Mouse (Mus musculus): ENCODE measurements around the gene Ppp3ca. TPM values are rescaled to one million over a fixed set of nuclear protein-coding genes. Genes with fewer than 3 reads are reported as not detected.

The Ppp3ca gene
- polyA plus RNA-seq, 1 experiment = 29.4 TPM

GRCm38 (mm10) chr3:136829109-136829508 lies 159.2 kb downstream of the Ppp3ca start:
- TF ChIP-seq POLR2A (IDR thresholded peaks at IDR 0.05; ENCODE audit: insufficient read depth, low read length) = no peak
- TF ChIP-seq CTCF (IDR thresholded peaks at IDR 0.05; ENCODE audit: low read depth, low read length) = no peak
- TF ChIP-seq EP300 (IDR thresholded peaks at IDR 0.05; ENCODE audit: insufficient read depth, low read depth, low read length) = no peak

GRCm38 (mm10) chr3:136830687-136831220 lies 160.8 kb downstream of the Ppp3ca start:
- no peaks in the 10 kb centered on the region for H3K4me1 ChIP-seq (ENCODE audit: control insufficient read depth, insufficient read depth, low read length)
- H3K27me3 ChIP-seq (ENCODE audit: control insufficient read depth, insufficient read depth, low read length, poor library complexity, severe bottlenecking) = no peaks in the 10 kb centered on the region
- H3K27ac ChIP-seq (ENCODE audit: insufficient read depth, low read length) = no peak overlapping the region
- H3K9ac ChIP-seq (ENCODE audit: low read depth, poor library complexity, severe bottlenecking) = no peak overlapping the region
- no peak overlapping the region for H3K4me3 ChIP-seq (ENCODE audit: low read depth, low read length)
- TF ChIP-seq EP300 (IDR thresholded peaks at IDR 0.05; ENCODE audit: insufficient read depth, low read depth, low read length) = no peak
- TF ChIP-seq POLR2A (IDR thresholded peaks at IDR 0.05; ENCODE audit: insufficient read depth, low read length) = no peak
- no peak for TF ChIP-seq CTCF (IDR thresholded peaks at IDR 0.05; ENCODE audit: low read depth, low read length)
- no peaks in the 10 kb centered on the region for H3K36me3 ChIP-seq (ENCODE audit: control insufficient read depth, insufficient read depth, low read length, poor library complexity, severe bottlenecking)
- H3K9me3 ChIP-seq (replicated peaks; ENCODE audit: control insufficient read depth, insufficient read depth, low read length, poor library complexity, severe bottlenecking) = no peaks in the 10 kb centered on the region

More at GRCm38 (mm10) chr3:136829109-136829508, 159.2 kb downstream of the Ppp3ca start:
- H3K9ac ChIP-seq (ENCODE audit: low read depth, poor library complexity, severe bottlenecking) = no peak overlapping the region
- no peak overlapping the region for H3K4me3 ChIP-seq (ENCODE audit: low read depth, low read length)
- no peaks in the 10 kb centered on the region for H3K36me3 ChIP-seq (ENCODE audit: control insufficient read depth, insufficient read depth, low read length, poor library complexity, severe bottlenecking)
- no peaks in the 10 kb centered on the region for H3K4me1 ChIP-seq (ENCODE audit: control insufficient read depth, insufficient read depth, low read length)
- no peaks in the 10 kb centered on the region for H3K27me3 ChIP-seq (ENCODE audit: control insufficient read depth, insufficient read depth, low read length, poor library complexity, severe bottlenecking)
- no peaks in the 10 kb centered on the region for H3K9me3 ChIP-seq (replicated peaks; ENCODE audit: control insufficient read depth, insufficient read depth, low read length, poor library complexity, severe bottlenecking)
- H3K27ac ChIP-seq (ENCODE audit: insufficient read depth, low read length) = no peak overlapping the region

GRCm38 (mm10) chr3:136833003-136833745 lies 163.2 kb downstream of the Ppp3ca start:
- H3K27ac ChIP-seq (ENCODE audit: insufficient read depth, low read length) = no peak overlapping the region
- H3K9me3 ChIP-seq (replicated peaks; ENCODE audit: control insufficient read depth, insufficient read depth, low read length, poor library complexity, severe bottlenecking) = no peaks in the 10 kb centered on the region
- no peaks in the 10 kb centered on the region for H3K36me3 ChIP-seq (ENCODE audit: control insufficient read depth, insufficient read depth, low read length, poor library complexity, severe bottlenecking)
- H3K4me1 ChIP-seq (ENCODE audit: control insufficient read depth, insufficient read depth, low read length) = no peaks in the 10 kb centered on the region
- no peaks in the 10 kb centered on the region for H3K27me3 ChIP-seq (ENCODE audit: control insufficient read depth, insufficient read depth, low read length, poor library complexity, severe bottlenecking)
- H3K9ac ChIP-seq (ENCODE audit: low read depth, poor library complexity, severe bottlenecking) = no peak overlapping the region
- no peak overlapping the region for H3K4me3 ChIP-seq (ENCODE audit: low read depth, low read length)
- TF ChIP-seq EP300 (IDR thresholded peaks at IDR 0.05; ENCODE audit: insufficient read depth, low read depth, low read length) (no peak), CTCF (IDR thresholded peaks at IDR 0.05; ENCODE audit: low read depth, low read length) (no peak), POLR2A (IDR thresholded peaks at IDR 0.05; ENCODE audit: insufficient read depth, low read length) (no peak)

- TF ChIP-seq EP300 (IDR thresholded peaks at IDR 0.05; ENCODE audit: insufficient read depth, low read depth, low read length) (no peak), POLR2A (IDR thresholded peaks at IDR 0.05; ENCODE audit: insufficient read depth, low read length) (no peak), CTCF (IDR thresholded peaks at IDR 0.05; ENCODE audit: low read depth, low read length) (no peak)
- H3K4me3 ChIP-seq (ENCODE audit: low read depth, low read length) = no peak overlapping the region
Observed at GRCm38 (mm10) chr3:136833893-136834292, 164.0 kb downstream of the Ppp3ca start.

GRCm38 (mm10) chr3:136835851-136836250 lies 165.9 kb downstream of the Ppp3ca start:
- H3K27ac ChIP-seq (ENCODE audit: insufficient read depth, low read length) = no peak overlapping the region
- H3K9me3 ChIP-seq (replicated peaks; ENCODE audit: control insufficient read depth, insufficient read depth, low read length, poor library complexity, severe bottlenecking) = no peaks in the 10 kb centered on the region
- H3K4me3 ChIP-seq (ENCODE audit: low read depth, low read length) = no peak overlapping the region
- no peak for TF ChIP-seq EP300 (IDR thresholded peaks at IDR 0.05; ENCODE audit: insufficient read depth, low read depth, low read length)
- no peak for TF ChIP-seq CTCF (IDR thresholded peaks at IDR 0.05; ENCODE audit: low read depth, low read length)
- no peak for TF ChIP-seq POLR2A (IDR thresholded peaks at IDR 0.05; ENCODE audit: insufficient read depth, low read length)
- no peaks in the 10 kb centered on the region for H3K27me3 ChIP-seq (ENCODE audit: control insufficient read depth, insufficient read depth, low read length, poor library complexity, severe bottlenecking)
- no peaks in the 10 kb centered on the region for H3K36me3 ChIP-seq (ENCODE audit: control insufficient read depth, insufficient read depth, low read length, poor library complexity, severe bottlenecking)
- H3K4me1 ChIP-seq (ENCODE audit: control insufficient read depth, insufficient read depth, low read length) = no peaks in the 10 kb centered on the region
- H3K9ac ChIP-seq (ENCODE audit: low read depth, poor library complexity, severe bottlenecking) = no peak overlapping the region

More at GRCm38 (mm10) chr3:136833893-136834292, 164.0 kb downstream of the Ppp3ca start:
- Histone ChIP-seq H3K27me3 (ENCODE audit: control insufficient read depth, insufficient read depth, low read length, poor library complexity, severe bottlenecking) (no peaks in the 10 kb centered on the region), H3K9ac (ENCODE audit: low read depth, poor library complexity, severe bottlenecking) (no peak overlapping the region), H3K9me3 (replicated peaks; ENCODE audit: control insufficient read depth, insufficient read depth, low read length, poor library complexity, severe bottlenecking) (no peaks in the 10 kb centered on the region), H3K27ac (ENCODE audit: insufficient read depth, low read length) (no peak overlapping the region), H3K4me1 (ENCODE audit: control insufficient read depth, insufficient read depth, low read length) (no peaks in the 10 kb centered on the region), H3K36me3 (ENCODE audit: control insufficient read depth, insufficient read depth, low read length, poor library complexity, severe bottlenecking) (no peaks in the 10 kb centered on the region)

Data from ES-Bruce4 (cell line).